Mouse (Mus musculus): Measurements from ENCODE around the gene Srgap3.

DNA sequence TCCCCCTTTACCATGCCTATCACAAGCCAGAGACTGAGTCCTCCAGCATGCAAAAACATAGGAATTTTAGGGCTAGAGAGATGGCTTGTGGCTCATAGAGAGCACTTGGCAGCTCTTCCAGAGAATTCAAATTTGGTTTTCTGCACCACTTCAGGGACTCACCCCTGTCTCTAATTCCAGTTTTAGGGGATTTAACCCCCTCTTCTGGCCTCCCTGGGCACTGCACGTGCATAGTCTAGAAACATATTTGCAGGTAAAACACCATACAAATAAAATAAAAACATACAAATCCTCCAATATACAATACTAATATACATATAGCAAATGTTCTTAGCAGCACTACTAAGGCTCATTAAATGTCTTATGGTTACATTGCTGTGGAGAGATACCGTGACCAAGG lies 4.2 kb upstream of the Srgap3 start:
- TF ChIP-seq CTCF (IDR thresholded peaks at IDR 0.05), result no peak; the same call in 1 of the 2 replicates
- TF ChIP-seq EP300 (IDR thresholded peaks at IDR 0.05), result no peak

All from lung, postnatal 0 days (tissue).